Mouse (Mus musculus): ENCODE data around the gene Cdc42ep3. TPM values are rescaled to one million over a fixed set of nuclear protein-coding genes. Genes with fewer than 3 reads are reported as not detected.

Cdc42ep3 gene
- 41.3 and 42.8 TPM in 2 replicates for polyA plus RNA-seq (2016; fragmentation: Nextera tagmentation; extraction: Ambion mirVana)

GRCm38 (mm10) chr17:79354444-79355270, at the start of gene Cdc42ep3:
Gene Cdc42ep3, minus strand, starts transcription at chr17:79355091.
- ATAC-seq (ENCODE audit: insufficient number of reproducible peaks, low FRiP score), result peak; percentile 93

DNA sequence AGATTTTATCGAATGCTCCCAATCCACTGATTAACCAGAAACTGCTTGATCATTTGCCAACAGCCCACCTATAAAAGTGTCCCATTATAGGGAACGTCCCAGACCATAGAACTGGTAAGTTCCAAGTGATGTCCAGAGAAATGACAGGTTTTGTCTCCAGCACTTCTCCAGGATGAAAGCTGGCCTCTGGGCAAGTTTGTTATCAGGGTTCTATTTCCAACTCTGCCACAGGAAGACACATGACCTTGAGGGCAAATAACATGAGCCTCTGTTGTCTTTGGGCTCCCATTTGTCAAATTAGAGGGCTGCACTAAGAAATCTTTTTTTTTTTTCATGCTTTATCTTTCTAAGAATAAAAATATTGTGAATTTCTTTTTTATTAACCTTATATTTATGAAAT, 45.5 kb upstream of the Cdc42ep3 start:
- H3K4me3 ChIP-seq, result no peak overlapping the region
- no peak overlapping the region for H3K9ac ChIP-seq
- no peak for ATAC-seq (ENCODE audit: insufficient number of reproducible peaks, low FRiP score)
- 47% methylated on average over 2 of the region's 2 CpGs for WGBS
- no peaks in the 10 kb centered on the region for H3K27me3 ChIP-seq (replicated peaks)
- no peaks in the 10 kb centered on the region for H3K9me3 ChIP-seq (replicated peaks)
- no peak overlapping the region for H3K4me2 ChIP-seq
- no peaks in the 10 kb centered on the region for H3K36me3 ChIP-seq
- H3K27ac ChIP-seq (ENCODE audit: poor library complexity, severe bottlenecking), result no peak overlapping the region
- H3K4me1 ChIP-seq (replicated peaks), result 0 out of 2 replicates have a peak, but pooled peaks cover 4% of the 10 kb centered on the region

More at GRCm38 (mm10) chr17:79354444-79355270, at the start of gene Cdc42ep3:
- under 1% methylated on average over 56 of the region's 74 CpGs for WGBS
- Histone ChIP-seq H3K4me2 (peak within 1 kb of the TSS; percentile 99), H3K9me3 (replicated peaks) (no peaks in the 10 kb centered on the region), H3K9ac (peak within 1 kb of the TSS; percentile 90), H3K4me1 (replicated peaks) (peaks cover 38% of the 10 kb centered on the region), H3K27me3 (replicated peaks) (no peaks in the 10 kb centered on the region), H3K4me3 (peak within 1 kb of the TSS; percentile 77), H3K36me3 (peaks cover 2% of the 10 kb centered on the region; the same call in 1 of the 2 replicates), H3K27ac (ENCODE audit: poor library complexity, severe bottlenecking) (peak within 1 kb of the TSS; percentile 88)

DNA sequence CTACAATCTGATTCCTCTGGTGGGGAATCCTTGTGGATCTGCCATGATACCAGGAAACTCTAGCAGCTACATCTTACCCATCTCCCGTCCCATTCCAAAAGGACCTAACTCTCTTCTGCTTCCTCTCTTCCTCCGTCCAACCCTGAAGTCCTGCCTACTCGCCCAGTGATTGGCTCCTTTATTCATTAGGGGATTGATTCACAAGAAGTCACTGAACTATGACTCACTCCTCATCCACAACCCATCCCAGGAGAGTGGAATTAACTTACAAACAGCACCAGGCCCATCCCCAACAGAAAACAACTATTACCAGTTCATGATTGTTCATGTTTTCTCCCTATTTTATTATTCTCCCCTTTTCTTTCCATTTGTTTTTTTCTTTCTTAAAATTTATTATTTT, 43.5 kb upstream of the Cdc42ep3 start:
- no peak for ATAC-seq (ENCODE audit: insufficient number of reproducible peaks, low FRiP score)
- H3K9me3 ChIP-seq (replicated peaks), result no peaks in the 10 kb centered on the region
- no peaks in the 10 kb centered on the region for H3K27me3 ChIP-seq (replicated peaks)
- WGBS, result 93% methylated on average over 3 of the region's 3 CpGs
- no peaks in the 10 kb centered on the region for H3K36me3 ChIP-seq
- no peak overlapping the region for H3K4me3 ChIP-seq
- no peak overlapping the region for H3K4me2 ChIP-seq
- H3K4me1 ChIP-seq (replicated peaks), result 0 out of 2 replicates have a peak, but pooled peaks cover 4% of the 10 kb centered on the region
- H3K9ac ChIP-seq, result no peak overlapping the region
- H3K27ac ChIP-seq (ENCODE audit: poor library complexity, severe bottlenecking), result no peak overlapping the region

- Histone ChIP-seq H3K4me2 (no peak overlapping the region), H3K9ac (no peak overlapping the region), H3K27me3 (replicated peaks) (no peaks in the 10 kb centered on the region), H3K36me3 (no peaks in the 10 kb centered on the region), H3K9me3 (replicated peaks) (no peaks in the 10 kb centered on the region), H3K4me1 (replicated peaks) (no peaks in the 10 kb centered on the region), H3K4me3 (no peak overlapping the region), H3K27ac (ENCODE audit: poor library complexity, severe bottlenecking) (no peak overlapping the region)
- 80% methylated on average over 5 of the region's 5 CpGs for WGBS
- no peak for ATAC-seq (ENCODE audit: insufficient number of reproducible peaks, low FRiP score)
These were observed 39.9 kb upstream of the Cdc42ep3 start for GRCm38 (mm10) chr17:79394799-79395198.

DNA sequence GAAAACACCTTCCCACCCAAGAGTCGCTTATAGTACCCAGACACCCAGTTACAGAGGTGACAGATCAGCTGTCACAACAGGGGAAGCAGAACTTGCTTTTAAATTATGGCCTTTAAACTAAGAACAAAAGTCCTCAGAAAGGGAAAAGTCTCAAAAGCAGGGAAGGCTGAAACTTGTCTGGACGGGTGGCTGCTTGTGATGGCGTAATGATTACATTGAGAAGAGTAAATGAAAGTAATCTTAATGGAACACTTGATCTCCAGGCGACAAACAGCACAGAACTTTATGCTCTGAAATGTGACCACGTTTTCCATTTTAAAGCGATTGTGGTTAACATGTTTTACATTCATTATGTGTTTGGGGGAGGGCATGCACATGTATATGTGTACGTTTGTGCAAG, 39.0 kb upstream of the Cdc42ep3 start:
- no peak for ATAC-seq (ENCODE audit: insufficient number of reproducible peaks, low FRiP score)
- no peak overlapping the region for H3K27ac ChIP-seq (ENCODE audit: poor library complexity, severe bottlenecking)

GRCm38 (mm10) chr17:79387465-79388066, 32.7 kb upstream of the Cdc42ep3 start:
- ATAC-seq (ENCODE audit: insufficient number of reproducible peaks, low FRiP score), result no peak
- 81% methylated on average over 8 of the region's 8 CpGs for WGBS

More for the DNA sequence above, 39.0 kb upstream of the Cdc42ep3 start:
- WGBS, result 68% methylated on average over 7 of the region's 7 CpGs
- Histone ChIP-seq H3K4me2 (no peak overlapping the region), H3K4me3 (no peak overlapping the region), H3K36me3 (no peaks in the 10 kb centered on the region), H3K9ac (no peak overlapping the region), H3K4me1 (replicated peaks) (no peaks in the 10 kb centered on the region), H3K27me3 (replicated peaks) (no peaks in the 10 kb centered on the region), H3K9me3 (replicated peaks) (no peaks in the 10 kb centered on the region)

GRCm38 (mm10) chr17:79381485-79381884, 26.6 kb upstream of the Cdc42ep3 start:
- Histone ChIP-seq H3K9ac (no peak overlapping the region), H3K27ac (ENCODE audit: poor library complexity, severe bottlenecking) (no peak overlapping the region), H3K4me1 (replicated peaks) (peaks cover 4% of the 10 kb centered on the region; the same call in 1 of the 2 replicates), H3K4me3 (no peak overlapping the region), H3K27me3 (replicated peaks) (no peaks in the 10 kb centered on the region), H3K36me3 (no peaks in the 10 kb centered on the region), H3K9me3 (replicated peaks) (no peaks in the 10 kb centered on the region), H3K4me2 (no peak overlapping the region)
- no peak for ATAC-seq (ENCODE audit: insufficient number of reproducible peaks, low FRiP score)
- WGBS, result 70% methylated on average over 3 of the region's 3 CpGs

More at GRCm38 (mm10) chr17:79387465-79388066, 32.7 kb upstream of the Cdc42ep3 start:
- Histone ChIP-seq H3K4me1 (replicated peaks) (no peaks in the 10 kb centered on the region), H3K27me3 (replicated peaks) (no peaks in the 10 kb centered on the region), H3K36me3 (no peaks in the 10 kb centered on the region), H3K9me3 (replicated peaks) (no peaks in the 10 kb centered on the region), H3K4me3 (no peak overlapping the region), H3K4me2 (no peak overlapping the region), H3K9ac (no peak overlapping the region), H3K27ac (ENCODE audit: poor library complexity, severe bottlenecking) (no peak overlapping the region)

- Histone ChIP-seq H3K36me3 (no peaks in the 10 kb centered on the region), H3K4me1 (replicated peaks) (peaks cover 4% of the 10 kb centered on the region; the same call in 1 of the 2 replicates), H3K9me3 (replicated peaks) (no peaks in the 10 kb centered on the region), H3K9ac (no peak overlapping the region), H3K27me3 (replicated peaks) (no peaks in the 10 kb centered on the region), H3K4me2 (no peak overlapping the region), H3K27ac (ENCODE audit: poor library complexity, severe bottlenecking) (no peak overlapping the region), H3K4me3 (no peak overlapping the region)
- ATAC-seq (ENCODE audit: insufficient number of reproducible peaks, low FRiP score), result no peak
- 54% methylated on average over 5 of the region's 5 CpGs for WGBS
These were observed 24.3 kb upstream of the Cdc42ep3 start for GRCm38 (mm10) chr17:79379191-79379590.

DNA sequence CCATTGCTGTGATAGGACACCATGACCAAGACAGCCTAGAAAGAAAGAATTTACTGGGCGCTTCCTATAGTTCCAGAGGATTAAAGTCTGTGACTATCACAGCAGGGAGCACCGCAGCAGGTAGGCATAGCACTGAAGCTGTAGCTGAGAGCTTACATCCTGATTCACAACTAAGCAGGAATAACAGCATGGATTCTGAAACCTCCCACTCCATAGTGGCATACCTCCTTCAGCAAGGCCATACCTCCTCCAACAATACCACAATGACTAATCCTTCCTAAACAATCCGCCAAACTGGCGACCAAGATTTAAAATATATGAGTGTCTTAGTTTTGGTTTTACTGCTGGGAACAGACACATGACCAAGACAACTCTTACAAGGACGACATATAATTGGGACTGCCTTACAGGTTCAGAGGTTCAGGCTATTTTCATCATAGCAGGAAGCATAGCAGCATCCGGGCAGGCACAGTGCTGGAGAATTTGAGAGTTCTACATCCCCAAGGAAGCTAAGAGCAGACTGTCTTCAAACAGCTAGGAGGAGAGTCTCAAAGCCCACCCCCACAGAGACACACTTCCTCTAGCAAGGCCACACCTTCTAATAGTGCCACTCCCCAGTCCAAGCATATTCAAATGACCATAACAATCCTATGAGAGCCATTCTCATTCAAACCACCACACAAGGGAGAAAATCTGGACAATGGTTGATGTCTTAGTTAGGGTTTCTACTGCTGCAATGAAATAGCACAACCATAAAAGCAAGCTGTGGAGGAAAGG, 21.7 kb upstream of the Cdc42ep3 start:
- no peaks in the 10 kb centered on the region for H3K27me3 ChIP-seq (replicated peaks)
- no peak overlapping the region for H3K9ac ChIP-seq
- WGBS, result 65% methylated on average over 6 of the region's 6 CpGs
- no peak overlapping the region for H3K4me2 ChIP-seq
- H3K36me3 ChIP-seq, result no peaks in the 10 kb centered on the region
- no peaks in the 10 kb centered on the region for H3K9me3 ChIP-seq (replicated peaks)
- H3K4me1 ChIP-seq (replicated peaks), result peaks cover 20% of the 10 kb centered on the region
- H3K4me3 ChIP-seq, result no peak overlapping the region
- no peak for ATAC-seq (ENCODE audit: insufficient number of reproducible peaks, low FRiP score)
- no peak overlapping the region for H3K27ac ChIP-seq (ENCODE audit: poor library complexity, severe bottlenecking)

DNA sequence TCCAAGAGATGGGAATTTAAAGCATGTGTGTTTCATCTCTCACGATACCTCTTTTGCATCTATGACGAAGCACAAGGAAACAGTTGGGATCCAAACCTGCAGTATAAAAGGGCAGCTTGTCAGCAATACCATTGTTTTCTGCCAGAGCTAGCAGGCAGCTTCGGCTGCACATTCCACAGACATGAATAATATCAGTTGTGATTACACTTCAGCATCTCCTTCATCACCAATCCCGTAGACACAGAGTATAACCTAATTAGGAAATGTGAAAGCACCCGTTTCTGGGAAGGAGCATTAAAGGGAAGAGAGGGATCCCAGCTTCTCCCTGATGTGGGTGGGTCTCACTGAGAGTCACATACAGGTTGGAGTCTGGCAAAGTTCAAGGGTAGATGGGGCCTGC, 18.1 kb upstream of the Cdc42ep3 start:
- WGBS, result 23% methylated on average over 5 of the region's 5 CpGs
- H3K36me3 ChIP-seq, result no peaks in the 10 kb centered on the region
- H3K9ac ChIP-seq, result no peak overlapping the region
- H3K4me1 ChIP-seq (replicated peaks), result peaks cover 19% of the 10 kb centered on the region
- no peak overlapping the region for H3K4me3 ChIP-seq
- H3K4me2 ChIP-seq, result no peak overlapping the region
- ATAC-seq (ENCODE audit: insufficient number of reproducible peaks, low FRiP score), result no peak
- no peaks in the 10 kb centered on the region for H3K27me3 ChIP-seq (replicated peaks)
- H3K9me3 ChIP-seq (replicated peaks), result no peaks in the 10 kb centered on the region
- peak overlapping the region; percentile 51; the same call in 1 of the 2 replicates for H3K27ac ChIP-seq (ENCODE audit: poor library complexity, severe bottlenecking)

All from heart, embryonic 12.5 days (tissue).